Mouse (Mus musculus) urinary bladder, postnatal 14 days (tissue): ENCODE measurements at regions not wholly inside any gene's neighbourhood (a gene's known extent, or its start where the extent isn't known, plus 50 kb on each side); places are given as distances from the start of the nearest gene placed in this dataset.
"Not testable (repeated sequence)": the region's sequence is repeated elsewhere in the genome, so short reads cannot be mapped to it uniquely, and the experiment has no call there.

Experiments
- DNase-seq: peaks from one replicate; pipeline ENCODE4 v3.0.0; 2021; ENCODE audit warnings: low spot score

DNA sequence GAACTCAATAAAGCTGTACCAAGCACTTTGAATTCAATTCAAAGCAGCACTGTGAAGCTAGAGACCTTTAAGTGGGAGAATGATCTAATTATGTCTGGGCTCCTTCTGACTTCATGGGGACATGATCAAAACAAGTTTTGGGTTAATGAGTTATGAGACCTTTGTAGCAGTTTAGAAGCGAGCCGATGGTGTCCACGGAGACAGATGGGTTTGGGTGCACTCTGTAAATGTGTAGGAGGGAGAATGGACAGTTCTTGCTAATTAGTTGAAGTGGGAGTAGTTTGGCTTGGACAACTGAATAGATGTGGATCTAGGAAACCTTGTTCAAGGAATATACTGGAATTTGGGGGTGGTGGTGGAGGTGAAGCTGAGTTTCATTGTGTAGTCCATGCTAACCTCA lies 186.3 kb upstream of the Cldn34b3 start:
- DNase-seq = no peak

DNA sequence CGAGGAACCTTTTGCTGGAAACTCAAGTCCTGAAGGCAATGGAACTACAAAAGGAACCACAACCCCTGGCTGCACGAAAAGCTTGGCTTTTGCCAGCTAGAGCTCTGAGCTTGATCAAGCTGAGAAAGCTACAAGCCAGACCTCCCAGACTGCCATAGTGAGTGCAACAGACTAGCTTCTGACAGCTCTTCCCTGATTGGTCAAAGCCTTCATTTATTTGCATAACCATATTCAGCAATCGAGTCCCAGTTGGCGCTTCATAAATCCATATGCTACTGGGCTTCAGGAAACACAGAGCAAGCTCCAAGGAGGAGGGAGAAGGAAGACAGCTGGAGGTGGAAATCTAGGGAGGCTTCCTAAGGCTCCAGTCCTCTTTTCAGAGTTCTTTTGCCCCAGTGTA lies 181.4 kb upstream of the Cldn34b3 start:
- DNase-seq = no peak

DNA sequence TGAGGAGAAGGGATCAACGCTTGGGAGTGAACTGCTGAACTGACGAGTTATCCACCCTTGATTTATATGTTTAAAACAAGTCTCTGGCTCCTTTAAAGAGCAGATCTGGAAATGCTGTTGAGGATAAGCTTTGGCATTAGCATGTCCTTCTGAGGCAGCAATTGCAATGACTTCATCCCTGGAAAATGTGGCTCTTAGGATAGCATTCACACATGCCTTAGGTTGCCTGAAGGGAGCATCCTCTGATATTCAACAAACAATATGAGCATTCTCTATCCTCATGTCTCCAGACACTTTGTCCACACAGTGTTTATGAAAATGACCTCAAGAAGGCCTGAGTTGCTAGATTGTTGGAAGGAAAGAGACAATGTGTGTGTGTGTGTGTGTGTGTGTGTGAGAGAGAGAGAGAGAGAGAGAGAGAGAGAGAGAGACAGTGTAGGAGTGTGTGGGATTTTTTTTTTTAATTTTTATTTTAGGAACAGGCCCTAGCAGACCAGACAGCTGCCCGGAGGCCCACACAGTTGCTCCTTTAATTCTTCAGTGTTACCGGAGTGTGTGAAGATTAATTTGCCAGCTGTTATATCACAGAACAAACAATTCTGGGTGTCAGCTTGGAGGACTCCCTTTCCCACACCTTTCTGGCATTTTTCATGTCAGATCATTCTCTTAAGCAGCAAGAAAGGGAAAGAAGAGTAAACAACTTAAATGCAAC lies 153.2 kb upstream of the Cldn34b3 start:
- DNase-seq = no peak

- no peak for DNase-seq
Measured at GRCm38 (mm10) chrX:76116086-76116485, 148.0 kb upstream of the Cldn34b3 start.

DNA sequence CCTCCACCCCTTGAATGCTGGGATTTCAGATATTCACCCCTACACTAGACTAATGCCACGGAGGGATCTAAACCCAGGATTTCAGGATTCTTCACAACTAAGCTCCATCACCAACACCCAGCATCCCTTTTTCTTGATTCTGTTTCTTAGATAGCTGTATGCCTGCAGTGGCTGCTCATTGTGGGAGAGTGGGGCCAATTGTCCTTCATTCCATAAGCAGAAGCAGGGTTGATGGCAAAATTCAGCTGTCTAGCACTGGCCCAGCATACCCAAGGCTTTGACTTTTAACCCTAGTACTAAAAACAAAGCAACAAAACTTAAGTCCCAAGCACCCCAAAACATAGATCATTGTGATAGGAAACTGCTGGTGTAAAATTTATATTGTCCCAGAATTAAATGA lies 147.5 kb upstream of the Cldn34b3 start:
- no peak for DNase-seq

DNA sequence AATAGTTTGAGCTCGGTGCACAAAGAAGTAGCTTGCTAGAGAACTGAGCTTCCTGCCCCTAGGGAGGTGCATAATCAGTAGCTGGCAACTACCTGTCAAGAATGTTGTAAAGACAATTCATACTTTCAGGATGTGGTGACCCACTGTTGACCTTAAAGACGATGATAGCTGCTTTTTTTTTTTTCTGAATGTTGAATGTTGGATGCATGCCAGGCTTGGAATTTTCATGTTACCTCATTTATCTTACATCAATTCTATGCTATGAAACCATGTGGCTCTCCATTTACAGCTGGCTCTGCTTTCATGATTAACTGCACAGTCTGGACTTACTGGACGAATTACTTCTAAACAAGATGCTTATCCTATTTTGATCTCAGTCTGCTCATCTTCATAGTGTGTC lies 143.2 kb upstream of the Cldn34b3 start:
- no peak for DNase-seq

DNA sequence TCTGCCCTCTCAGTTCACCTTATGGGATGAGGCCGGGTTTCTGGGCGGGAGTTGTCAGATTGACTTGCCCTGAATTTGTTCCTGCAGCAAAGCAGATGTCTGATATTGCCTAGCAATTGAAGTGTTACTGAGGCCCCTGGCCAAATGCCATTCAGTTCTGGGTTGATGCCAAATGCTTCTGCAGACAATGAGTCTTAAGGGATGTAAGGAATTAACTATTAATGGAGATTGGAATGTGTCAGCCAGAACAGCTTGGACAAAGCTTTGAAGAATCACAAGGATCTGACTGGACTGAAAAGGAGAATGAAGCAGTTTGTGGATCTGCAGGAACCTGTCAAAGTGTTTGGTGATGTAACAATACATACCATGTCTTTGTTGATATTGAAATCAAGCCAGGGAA lies 140.7 kb upstream of the Cldn34b3 start:
- peak; percentile 2 for DNase-seq

DNA sequence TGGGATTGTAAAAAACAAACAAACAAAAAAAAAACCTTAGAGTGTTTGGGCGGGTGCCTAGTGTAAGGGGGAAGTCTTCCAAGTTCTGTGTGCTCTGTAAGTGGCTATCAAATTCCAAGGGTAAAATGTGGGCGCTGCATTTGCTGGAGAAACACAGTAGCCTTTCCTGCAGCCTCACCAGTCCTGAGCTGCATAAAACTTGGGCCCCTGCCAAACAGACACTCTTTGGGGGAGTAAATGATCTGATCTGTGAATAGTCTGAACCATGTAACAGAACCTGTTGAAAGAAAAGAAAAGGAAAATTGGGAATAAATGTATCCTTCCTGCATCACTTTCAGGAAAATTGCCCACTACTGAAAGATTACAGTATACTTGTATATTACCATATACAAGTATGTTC lies 126.4 kb upstream of the Cldn34b3 start:
- DNase-seq = no peak

- DNase-seq = no peak
Measured at GRCm38 (mm10) chrX:76141022-76141421, 123.1 kb upstream of the Cldn34b3 start.

DNA sequence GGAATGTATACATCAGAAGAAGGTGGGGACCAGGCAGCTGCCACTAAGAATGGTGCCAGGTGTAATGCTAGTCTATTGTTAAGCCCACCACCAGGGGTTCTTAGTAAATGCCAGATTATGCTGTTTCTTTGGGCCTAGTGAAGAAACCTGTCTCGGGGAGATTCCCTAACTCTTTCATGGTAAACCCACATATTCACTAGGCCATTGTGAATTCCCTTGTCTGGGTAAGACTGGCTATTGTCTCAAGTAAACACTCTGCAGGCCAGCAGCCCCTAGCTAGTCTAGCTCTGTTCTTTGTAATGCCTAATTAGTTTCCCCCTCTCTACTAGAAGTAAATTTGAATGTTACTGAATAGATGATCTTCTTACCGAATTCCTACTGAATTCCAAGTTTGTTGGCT lies 89.3 kb upstream of the Cldn34b3 start:
- DNase-seq = not testable (repeated sequence)

- peak; percentile 2 for DNase-seq
Measured at GRCm38 (mm10) chrX:76181446-76182148, 82.5 kb upstream of the Cldn34b3 start.

- DNase-seq = no peak
Measured at GRCm38 (mm10) chrX:76200607-76201006, 63.5 kb upstream of the Cldn34b3 start.

GRCm38 (mm10) chrX:76201366-76201765 lies 62.7 kb upstream of the Cldn34b3 start:
- DNase-seq = peak; percentile 23
